Mouse (Mus musculus) splenic B cell, adult 2 months (primary cell): ENCODE measurements at regions not wholly inside any gene's neighbourhood (a gene's known extent, or its start where the extent isn't known, plus 50 kb on each side); places are given as distances from the start of the nearest gene placed in this dataset.

Experiments used
- DNase-seq: peaks from one replicate; pipeline ENCODE4 v3.0.0-alpha.2; 2011; ENCODE audit warnings: low read depth, low spot score
- H3K27me3 ChIP-seq: 2 replicates; pipeline ENCODE4 v1.6.1; 2012; ENCODE audit warnings: mild to moderate bottlenecking, low read length, moderate library complexity, mixed read lengths; ENCODE audit not compliant: control insufficient read depth, poor library complexity, insufficient read depth, severe bottlenecking
- H3K36me3 ChIP-seq: 2 replicates; pipeline ENCODE4 v1.6.1; 2012; ENCODE audit warnings: mild to moderate bottlenecking, low read length, moderate library complexity, mixed read lengths; ENCODE audit not compliant: control insufficient read depth, poor library complexity, insufficient read depth, severe bottlenecking

GRCm38 (mm10) chr14:106190721-106191120 lies 84.7 kb downstream of the Trim52 start:
- H3K36me3 ChIP-seq: no peaks in the 10 kb centered on the region
- DNase-seq: no peak
- no peaks in the 10 kb centered on the region for H3K27me3 ChIP-seq

- H3K36me3 ChIP-seq: no peaks in the 10 kb centered on the region
- no peaks in the 10 kb centered on the region for H3K27me3 ChIP-seq
- no peak for DNase-seq
These were observed 87.6 kb downstream of the Trim52 start for GRCm38 (mm10) chr14:106193583-106193982.

- no peak for DNase-seq
- Histone ChIP-seq H3K27me3 (no peaks in the 10 kb centered on the region), H3K36me3 (no peaks in the 10 kb centered on the region)
These were observed 88.1 kb downstream of the Trim52 start for GRCm38 (mm10) chr14:106194104-106194503.

GRCm38 (mm10) chr14:106197826-106198225 lies 91.8 kb downstream of the Trim52 start:
- H3K27me3 ChIP-seq: no peaks in the 10 kb centered on the region
- no peak for DNase-seq
- no peaks in the 10 kb centered on the region for H3K36me3 ChIP-seq

GRCm38 (mm10) chr14:106199109-106199508 lies 93.1 kb downstream of the Trim52 start:
- no peak for DNase-seq
- H3K27me3 ChIP-seq: no peaks in the 10 kb centered on the region
- no peaks in the 10 kb centered on the region for H3K36me3 ChIP-seq

- Histone ChIP-seq H3K36me3 (no peaks in the 10 kb centered on the region), H3K27me3 (no peaks in the 10 kb centered on the region)
- DNase-seq: no peak
These were observed 93.7 kb downstream of the Trim52 start for GRCm38 (mm10) chr14:106199536-106200319.

GRCm38 (mm10) chr14:106211062-106211461 lies 105.1 kb downstream of the Trim52 start:
- Histone ChIP-seq H3K36me3 (no peaks in the 10 kb centered on the region), H3K27me3 (no peaks in the 10 kb centered on the region)
- DNase-seq: no peak

- no peak for DNase-seq
- Histone ChIP-seq H3K27me3 (no peaks in the 10 kb centered on the region), H3K36me3 (no peaks in the 10 kb centered on the region)
These were observed 111.7 kb downstream of the Trim52 start for GRCm38 (mm10) chr14:106217681-106218080.

- H3K36me3 ChIP-seq: no peaks in the 10 kb centered on the region
- no peaks in the 10 kb centered on the region for H3K27me3 ChIP-seq
- no peak for DNase-seq
These were observed 113.3 kb downstream of the Trim52 start for GRCm38 (mm10) chr14:106219293-106219797.

- no peak for DNase-seq
- Histone ChIP-seq H3K36me3 (no peaks in the 10 kb centered on the region), H3K27me3 (no peaks in the 10 kb centered on the region)
These were observed 119.4 kb downstream of the Trim52 start for GRCm38 (mm10) chr14:106225401-106225800.

GRCm38 (mm10) chr14:106241721-106242405 lies 135.9 kb downstream of the Trim52 start:
- Histone ChIP-seq H3K27me3 (no peaks in the 10 kb centered on the region), H3K36me3 (no peaks in the 10 kb centered on the region)
- DNase-seq: no peak

- Histone ChIP-seq H3K36me3 (no peaks in the 10 kb centered on the region), H3K27me3 (no peaks in the 10 kb centered on the region)
- no peak for DNase-seq
These were observed 153.6 kb downstream of the Trim52 start for GRCm38 (mm10) chr14:106259396-106260108.

- Histone ChIP-seq H3K36me3 (no peaks in the 10 kb centered on the region), H3K27me3 (no peaks in the 10 kb centered on the region)
- no peak for DNase-seq
These were observed 159.3 kb downstream of the Trim52 start for GRCm38 (mm10) chr14:106265290-106265689.

- no peaks in the 10 kb centered on the region for H3K36me3 ChIP-seq
- no peaks in the 10 kb centered on the region for H3K27me3 ChIP-seq
- no peak for DNase-seq
These were observed 161.9 kb downstream of the Trim52 start for GRCm38 (mm10) chr14:106267679-106268561.
